Mouse (Mus musculus): ENCODE results near the gene Dhps. TPM values are rescaled to one million over a fixed set of nuclear protein-coding genes. Genes with fewer than 3 reads are reported as not detected.

Gene Dhps
- polyA plus RNA-seq, 1 experiment = 26.0 TPM

GRCm38 (mm10) chr8:85036718-85037365 lies 34.7 kb upstream of the Dhps start, which contains the start of gene Tnpo2:
Tnpo2 (plus strand) TSS chr8:85036915.
- WGBS = under 1% methylated on average over 59 of the region's 59 CpGs
- peak; percentile 98 for DNase-seq
- TF ChIP-seq POLR2A (IDR thresholded peaks at IDR 0.05; ENCODE audit: low read depth, low read length) (no peak), CTCF (conservative IDR thresholded peaks at IDR 0.05; ENCODE audit: insufficient read depth, insufficient read length, low read depth, low read length) (no peak)
- Histone ChIP-seq H3K27ac (ENCODE audit: insufficient read depth, low read depth, low read length) (peak within 1 kb of the TSS; percentile 97), H3K4me1 (ENCODE audit: control insufficient read depth, insufficient read depth, low read length) (peaks cover 24% of the 10 kb centered on the region), H3K4me3 (ENCODE audit: insufficient read depth, low read depth, low read length) (peak within 1 kb of the TSS; percentile 97), H3K36me3 (ENCODE audit: control insufficient read depth, insufficient read depth, low read length) (no peaks in the 10 kb centered on the region), H3K27me3 (replicated peaks; ENCODE audit: control insufficient read depth, insufficient read depth, low read length) (no peaks in the 10 kb centered on the region)

GRCm38 (mm10) chr8:85037366-85037680 lies 34.2 kb upstream of the Dhps start:
- H3K4me1 ChIP-seq (ENCODE audit: control insufficient read depth, insufficient read depth, low read length) = peaks cover 23% of the 10 kb centered on the region
- no peaks in the 10 kb centered on the region for H3K27me3 ChIP-seq (replicated peaks; ENCODE audit: control insufficient read depth, insufficient read depth, low read length)
- TF ChIP-seq POLR2A (IDR thresholded peaks at IDR 0.05; ENCODE audit: low read depth, low read length) = no peak
- no peaks in the 10 kb centered on the region for H3K36me3 ChIP-seq (ENCODE audit: control insufficient read depth, insufficient read depth, low read length)
- under 1% methylated on average over 14 of the region's 14 CpGs for WGBS
- DNase-seq = no peak
- peak overlapping the region; percentile 97 for H3K4me3 ChIP-seq (ENCODE audit: insufficient read depth, low read depth, low read length)
- peak overlapping the region; percentile 51 for H3K27ac ChIP-seq (ENCODE audit: insufficient read depth, low read depth, low read length)

GRCm38 (mm10) chr8:85037681-85038531 lies 33.7 kb upstream of the Dhps start:
- WGBS = under 1% methylated on average over 54 of the region's 57 CpGs

DNA sequence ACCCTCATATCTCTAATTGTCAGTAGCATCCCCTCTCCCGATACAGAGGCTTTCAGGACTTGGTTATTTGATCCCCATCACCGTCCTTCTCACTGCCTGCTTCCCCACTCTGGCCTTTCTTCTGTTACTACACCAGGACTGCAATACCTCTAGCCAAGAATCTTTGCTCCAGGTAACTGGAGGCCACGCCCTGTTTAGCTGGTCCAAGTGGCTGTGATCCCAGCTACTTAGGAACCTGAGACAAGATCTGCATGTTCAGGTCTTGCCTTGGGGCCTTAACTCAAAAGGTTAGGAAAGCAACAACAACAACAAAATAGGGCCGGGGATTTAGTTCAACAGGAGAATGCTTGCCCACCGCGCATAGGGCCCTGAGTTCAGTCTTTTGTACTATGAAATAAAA lies 27.9 kb upstream of the Dhps start:
- 83% methylated on average over 6 of the region's 6 CpGs for WGBS
- no peak overlapping the region for H3K27ac ChIP-seq (ENCODE audit: insufficient read depth, low read depth, low read length)
- peaks cover under 1% of the 10 kb centered on the region; the same call in 1 of the 2 replicates for H3K4me1 ChIP-seq (ENCODE audit: control insufficient read depth, insufficient read depth, low read length)
- no peaks in the 10 kb centered on the region for H3K27me3 ChIP-seq (replicated peaks; ENCODE audit: control insufficient read depth, insufficient read depth, low read length)
- DNase-seq = no peak
- H3K4me3 ChIP-seq (ENCODE audit: insufficient read depth, low read depth, low read length) = no peak overlapping the region
- no peak for TF ChIP-seq POLR2A (IDR thresholded peaks at IDR 0.05; ENCODE audit: low read depth, low read length)
- TF ChIP-seq CTCF (conservative IDR thresholded peaks at IDR 0.05; ENCODE audit: insufficient read depth, insufficient read length, low read depth, low read length) = no peak
- H3K36me3 ChIP-seq (ENCODE audit: control insufficient read depth, insufficient read depth, low read length) = no peaks in the 10 kb centered on the region

More at GRCm38 (mm10) chr8:85037681-85038531, 33.7 kb upstream of the Dhps start:
- no peak for TF ChIP-seq POLR2A (IDR thresholded peaks at IDR 0.05; ENCODE audit: low read depth, low read length)
- 0 out of 2 replicates have a peak, but pooled peaks have one; percentile 20 for TF ChIP-seq CTCF (conservative IDR thresholded peaks at IDR 0.05; ENCODE audit: insufficient read depth, insufficient read length, low read depth, low read length)
- no peaks in the 10 kb centered on the region for H3K36me3 ChIP-seq (ENCODE audit: control insufficient read depth, insufficient read depth, low read length)
- no peaks in the 10 kb centered on the region for H3K27me3 ChIP-seq (replicated peaks; ENCODE audit: control insufficient read depth, insufficient read depth, low read length)
- H3K4me1 ChIP-seq (ENCODE audit: control insufficient read depth, insufficient read depth, low read length) = peaks cover 19% of the 10 kb centered on the region
- H3K4me3 ChIP-seq (ENCODE audit: insufficient read depth, low read depth, low read length) = peak overlapping the region; percentile 97
- H3K27ac ChIP-seq (ENCODE audit: insufficient read depth, low read depth, low read length) = 0 out of 2 replicates have a peak overlapping the region, but pooled peaks have one; percentile 5
- DNase-seq = peak; percentile 38

- H3K4me1 ChIP-seq (ENCODE audit: control insufficient read depth, insufficient read depth, low read length) = peaks cover 5% of the 10 kb centered on the region; the same call in 1 of the 2 replicates
- TF ChIP-seq CTCF (conservative IDR thresholded peaks at IDR 0.05; ENCODE audit: insufficient read depth, insufficient read length, low read depth, low read length) (no peak), POLR2A (IDR thresholded peaks at IDR 0.05; ENCODE audit: low read depth, low read length) (no peak)
- H3K36me3 ChIP-seq (ENCODE audit: control insufficient read depth, insufficient read depth, low read length) = no peaks in the 10 kb centered on the region
- 72% methylated on average over 7 of the region's 7 CpGs for WGBS
- no peaks in the 10 kb centered on the region for H3K27me3 ChIP-seq (replicated peaks; ENCODE audit: control insufficient read depth, insufficient read depth, low read length)
- DNase-seq = no peak
- H3K27ac ChIP-seq (ENCODE audit: insufficient read depth, low read depth, low read length) = no peak overlapping the region
- H3K4me3 ChIP-seq (ENCODE audit: insufficient read depth, low read depth, low read length) = no peak overlapping the region
Measured at GRCm38 (mm10) chr8:85057367-85057766, 14.2 kb upstream of the Dhps start.

DNA sequence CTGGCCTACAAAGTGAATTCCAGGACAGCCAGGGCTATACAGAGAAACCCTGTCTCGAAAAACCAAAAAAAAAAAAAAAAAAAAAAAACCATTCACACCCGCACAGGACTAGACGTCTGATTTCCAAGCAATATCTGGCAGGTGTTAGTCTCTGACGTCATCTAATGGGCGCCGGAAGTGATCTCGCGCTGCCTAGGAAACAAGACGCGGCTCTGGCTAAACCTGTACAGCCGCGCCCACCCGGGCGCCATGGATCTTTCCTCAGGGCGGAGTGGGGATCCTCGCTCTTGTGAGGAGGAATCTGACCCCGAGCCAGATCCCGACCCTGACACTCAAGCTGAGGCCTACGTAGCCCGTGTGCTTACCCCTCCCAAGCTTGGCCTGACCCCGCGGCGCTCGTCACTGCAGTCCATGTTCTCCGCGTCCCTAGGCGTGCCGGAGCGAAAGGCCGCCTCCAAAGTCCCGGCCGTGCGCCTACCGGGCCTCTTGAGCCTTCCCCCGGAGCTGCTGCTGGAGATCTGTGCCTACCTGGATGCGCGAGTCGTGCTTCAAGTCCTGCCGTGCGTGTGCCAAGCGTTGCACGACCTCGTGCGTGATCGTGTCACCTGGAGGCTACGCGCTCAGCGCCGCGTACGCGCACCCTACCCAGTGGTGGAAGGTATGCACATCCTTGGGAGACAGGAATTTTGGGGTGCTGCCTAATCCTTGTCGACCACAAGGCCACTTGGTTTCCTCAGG lies 11.5 kb upstream of the Dhps start, which contains the start of gene Fbxw9:
TSS of gene Fbxw9 (plus strand) at position 177 of the 738 bp plus-strand sequence.
- Histone ChIP-seq H3K4me1 (ENCODE audit: control insufficient read depth, insufficient read depth, low read length) (peaks cover 5% of the 10 kb centered on the region; the same call in 1 of the 2 replicates), H3K27ac (ENCODE audit: insufficient read depth, low read depth, low read length) (no peak within 1 kb of the TSS), H3K4me3 (ENCODE audit: insufficient read depth, low read depth, low read length) (peak within 1 kb of the TSS; percentile 74), H3K36me3 (ENCODE audit: control insufficient read depth, insufficient read depth, low read length) (no peaks in the 10 kb centered on the region), H3K27me3 (replicated peaks; ENCODE audit: control insufficient read depth, insufficient read depth, low read length) (no peaks in the 10 kb centered on the region)
- TF ChIP-seq CTCF (conservative IDR thresholded peaks at IDR 0.05; ENCODE audit: insufficient read depth, insufficient read length, low read depth, low read length) (no peak), POLR2A (IDR thresholded peaks at IDR 0.05; ENCODE audit: low read depth, low read length) (no peak)
- under 1% methylated on average over 52 of the region's 53 CpGs for WGBS
- DNase-seq = peak; percentile 96

All from kidney, adult 2 months (tissue).